Mouse (Mus musculus) heart, postnatal 0 days (tissue): ENCODE results near the gene Adck2.

Experiments
- CTCF ChIP-seq: IDR thresholded peaks from 2 replicates; pipeline ENCODE4 v1.5.1; 2016; ENCODE audit warnings: antibody characterized with exemption, control low read depth, low read depth
- EP300 ChIP-seq: IDR thresholded peaks from 2 replicates; pipeline ENCODE4 v1.6.1; 2016; ENCODE audit warnings: antibody characterized with exemption, low read depth

DNA sequence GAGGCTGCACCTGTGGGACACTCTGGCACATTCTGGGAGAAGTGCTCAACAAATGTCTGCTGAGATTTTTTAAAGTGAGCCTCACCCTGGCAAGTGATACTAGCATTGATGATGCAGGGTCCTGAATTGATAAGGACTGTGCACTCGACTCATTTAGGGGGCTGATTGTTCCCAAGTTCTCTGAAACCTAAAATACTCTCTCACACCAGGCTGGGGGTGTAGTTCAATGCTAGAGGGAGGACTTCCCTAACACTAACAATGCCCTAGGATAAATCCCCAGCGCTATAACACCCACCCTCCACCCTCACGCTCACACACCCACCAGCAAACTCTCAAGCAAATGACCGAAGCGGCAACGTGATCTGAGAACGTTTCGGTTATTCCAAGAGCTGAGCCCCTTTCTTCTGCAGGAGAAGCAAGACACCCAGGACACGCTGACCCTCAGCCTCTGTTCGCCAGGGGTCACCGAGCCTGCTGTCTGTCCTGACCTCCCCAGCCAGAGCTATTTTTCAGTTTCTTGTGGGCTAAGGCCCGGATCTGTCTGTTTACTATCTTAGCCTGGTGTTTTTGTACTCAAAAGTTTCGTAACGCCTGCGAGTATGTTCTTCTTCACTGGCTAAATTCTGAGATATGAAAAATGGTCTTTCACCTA lies 29.8 kb upstream of the Adck2 start:
- TF ChIP-seq CTCF (no peak), EP300 (no peak)
